Mouse (Mus musculus) naive thymus-derived CD4-positive, alpha-beta T cell, adult 2 months (primary cell): ENCODE measurements at regions not wholly inside any gene's neighbourhood (a gene's known extent, or its start where the extent isn't known, plus 50 kb on each side); places are given as distances from the start of the nearest gene placed in this dataset.

Source experiments
- DNase-seq: peaks from one replicate; pipeline ENCODE4 v3.0.0-alpha.2; 2011; ENCODE audit warnings: low read depth

DNA sequence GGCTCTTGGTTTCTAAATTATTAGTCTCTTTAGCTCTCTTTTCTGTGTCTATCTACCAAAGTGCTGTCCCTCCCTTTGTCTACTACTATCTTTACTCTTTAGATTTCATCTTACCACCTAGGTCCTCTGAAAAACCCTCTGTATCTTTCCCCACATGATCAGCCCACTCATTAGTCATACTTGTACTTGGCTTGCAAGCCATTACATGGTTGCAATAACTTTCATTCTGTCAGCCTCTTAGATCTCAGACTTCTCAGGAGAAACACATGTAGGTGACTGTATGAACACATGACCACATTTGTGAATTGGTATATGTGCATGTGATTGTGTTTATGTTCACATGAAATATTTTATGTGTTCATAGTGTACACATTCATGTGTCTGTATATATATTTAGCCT lies 83.3 kb upstream of the Agbl1 start:
- no peak for DNase-seq

- DNase-seq = no peak
These were observed 72.8 kb upstream of the Agbl1 start for GRCm38 (mm10) chr7:76156869-76157268.

GRCm38 (mm10) chr7:76164191-76164590 lies 65.5 kb upstream of the Agbl1 start:
- peak; percentile 34 for DNase-seq

GRCm38 (mm10) chr7:76164735-76165630 lies 64.7 kb upstream of the Agbl1 start:
- no peak for DNase-seq

DNA sequence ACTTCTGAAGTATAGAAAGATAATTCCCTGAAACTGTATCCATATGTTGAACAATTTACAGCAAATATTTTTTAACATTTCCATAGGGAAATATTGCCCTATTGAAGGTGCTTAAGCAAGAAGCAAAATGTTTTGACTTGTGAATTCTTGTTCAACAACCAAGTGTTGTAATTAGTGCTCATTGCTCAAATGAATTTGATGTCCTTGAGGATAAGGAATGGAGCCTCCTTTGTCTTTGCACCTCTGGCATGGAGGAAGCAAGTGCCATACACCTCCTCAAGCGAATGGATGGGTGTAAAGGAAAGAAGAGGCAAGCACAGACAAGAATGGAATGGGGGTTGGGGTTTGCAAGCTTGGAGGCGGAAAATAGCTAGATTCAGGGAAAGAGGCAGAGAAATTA lies 59.2 kb upstream of the Agbl1 start:
- no peak for DNase-seq

GRCm38 (mm10) chr7:76176235-76176634 lies 53.5 kb upstream of the Agbl1 start:
- DNase-seq = peak; percentile 64

- DNase-seq = no peak
These were observed 52.3 kb upstream of the Agbl1 start for GRCm38 (mm10) chr7:76177420-76177819.
